In the genomic region with DNA sequence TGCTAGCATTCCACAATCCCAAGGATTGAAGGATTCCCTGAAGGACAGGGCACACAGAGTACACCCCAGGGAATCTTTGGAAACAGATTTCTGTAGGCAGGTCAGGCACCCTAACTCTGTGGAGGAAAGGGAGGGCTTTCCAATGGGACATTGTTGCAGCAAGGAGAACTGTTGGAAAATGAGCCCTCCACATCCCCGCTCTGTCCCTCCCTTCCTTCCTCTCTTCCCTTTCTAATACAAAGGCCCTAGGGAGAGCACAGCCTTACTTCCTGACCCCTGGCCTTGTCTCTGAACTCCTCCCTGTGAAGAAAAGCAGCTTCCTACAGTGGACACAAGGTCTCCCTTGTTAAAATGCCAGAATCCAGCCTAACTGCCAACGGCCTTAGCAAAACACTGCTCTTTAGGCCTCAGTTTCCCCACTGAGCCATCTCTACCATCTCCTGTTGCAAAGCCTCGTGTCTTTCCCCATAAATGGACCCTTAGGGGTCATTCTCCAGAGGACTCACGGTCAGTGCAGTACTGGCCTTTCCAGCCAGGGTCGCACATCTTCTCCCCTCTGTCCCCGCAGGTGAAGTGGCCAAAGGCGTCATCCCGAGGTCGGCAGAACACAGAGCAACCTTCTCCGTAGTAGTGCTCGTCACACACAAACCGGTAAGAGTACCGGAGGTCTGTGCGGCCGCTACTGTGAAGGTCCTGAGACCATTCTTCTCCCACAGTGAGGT, we compare ENCODE assay signal across 8 mouse cellular contexts. TPM values are rescaled to one million over a fixed set of nuclear protein-coding genes. Genes with fewer than 3 reads are reported as not detected.
DNase-seq lines count a peak whose midpoint lies in the region; ATAC-seq lines count a peak whose summit lies in the region.

No protein-coding gene starts in this region.

- peak overlapping the region; percentile 14 for H3K4me2 ChIP-seq in embryonic facial prominence, embryonic 11.5 days (ENCODE audit: low read depth, low read length)
- peak overlapping the region; percentile 89 for H3K4me2 ChIP-seq in forebrain, embryonic 13.5 days
- peak overlapping the region; percentile 93 for H3K4me2 ChIP-seq in hindbrain, embryonic 15.5 days

- H3K27ac ChIP-seq in embryonic facial prominence, embryonic 11.5 days (replicated peaks; ENCODE audit: low read depth, low read length) = no peak overlapping the region
- no peak overlapping the region; the same call in 1 of the 2 replicates for H3K27ac ChIP-seq in forebrain, embryonic 13.5 days
- no peak overlapping the region for H3K27ac ChIP-seq in hindbrain, embryonic 15.5 days (replicated peaks)

- H3K36me3 ChIP-seq in embryonic facial prominence, embryonic 11.5 days (replicated peaks; ENCODE audit: control insufficient read depth, insufficient read depth, low read depth, low read length) = no peaks in the 10 kb centered on the region
- H3K36me3 ChIP-seq in forebrain, embryonic 13.5 days (ENCODE audit: poor library complexity, severe bottlenecking) = peaks cover 42% of the 10 kb centered on the region
- H3K36me3 ChIP-seq in hindbrain, embryonic 15.5 days = peaks cover 24% of the 10 kb centered on the region

- H3K27me3 ChIP-seq in embryonic facial prominence, embryonic 11.5 days (ENCODE audit: control insufficient read depth, insufficient read depth, low read length) = peaks cover 38% of the 10 kb centered on the region
- no peaks in the 10 kb centered on the region for H3K27me3 ChIP-seq in forebrain, embryonic 13.5 days
- H3K27me3 ChIP-seq in hindbrain, embryonic 15.5 days = no peaks in the 10 kb centered on the region

- DNase-seq in embryonic facial prominence, embryonic 11.5 days (ENCODE audit: low spot score) = no peak
- DNase-seq in lung, postnatal 36 days = peak; percentile 45
- no peak for DNase-seq in c-Kit-positive CD71-positive TER-119-positive erythroid progenitor cells, embryonic 14.5 days (ENCODE audit: low spot score)
- DNase-seq in gastrocnemius, postnatal 25 days = no peak
- no peak for DNase-seq in layer of hippocampus, adult 18-20 months (ENCODE audit: low spot score in 2 of 2)
- no peak for DNase-seq in gastrocnemius, postnatal 10 days

- no peak overlapping the region for H3K9ac ChIP-seq in embryonic facial prominence, embryonic 11.5 days (replicated peaks; ENCODE audit: low read length)
- H3K9ac ChIP-seq in forebrain, embryonic 13.5 days = peak overlapping the region; percentile 97
- H3K9ac ChIP-seq in hindbrain, embryonic 15.5 days = peak overlapping the region; percentile 95

- WGBS in embryonic facial prominence, embryonic 11.5 days = 56% methylated on average over 15 of the region's 15 CpGs
- 46% methylated on average over 15 of the region's 15 CpGs for WGBS in forebrain, embryonic 13.5 days
- 58% methylated on average over 15 of the region's 15 CpGs for WGBS in hindbrain, embryonic 15.5 days

- H3K9me3 ChIP-seq in embryonic facial prominence, embryonic 11.5 days (replicated peaks; ENCODE audit: control insufficient read depth, low read length) = no peaks in the 10 kb centered on the region
- H3K9me3 ChIP-seq in forebrain, embryonic 13.5 days (replicated peaks) = no peaks in the 10 kb centered on the region
- no peaks in the 10 kb centered on the region for H3K9me3 ChIP-seq in hindbrain, embryonic 15.5 days

- peak overlapping the region; percentile 18 for H3K4me3 ChIP-seq in embryonic facial prominence, embryonic 11.5 days (ENCODE audit: low read depth, low read length)
- peak overlapping the region; percentile 94 for H3K4me3 ChIP-seq in forebrain, embryonic 13.5 days
- H3K4me3 ChIP-seq in hindbrain, embryonic 15.5 days = peak overlapping the region; percentile 57

- ATAC-seq in embryonic facial prominence, embryonic 11.5 days (replicated peaks; ENCODE audit: insufficient number of reproducible peaks, low FRiP score, low TSS enrichment, low read depth) = no peak
- no peak for ATAC-seq in forebrain, embryonic 13.5 days
- ATAC-seq in hindbrain, embryonic 15.5 days (ENCODE audit: low FRiP score, low read depth) = no peak

- H3K4me1 ChIP-seq in embryonic facial prominence, embryonic 11.5 days (ENCODE audit: control insufficient read depth, insufficient read depth, low read length) = no peaks in the 10 kb centered on the region; the same call in 1 of the 2 replicates
- peaks cover 74% of the 10 kb centered on the region for H3K4me1 ChIP-seq in forebrain, embryonic 13.5 days
- H3K4me1 ChIP-seq in hindbrain, embryonic 15.5 days (replicated peaks) = peaks cover 50% of the 10 kb centered on the region

RNA-seq across cellular contexts. Expression of a gene that starts 3.6 kb away (rescaled TPM):
- 9.0 and 9.6 TPM in 2 replicates for polyA plus RNA-seq in embryonic facial prominence, embryonic 11.5 days (2014; fragmentation: Nextera tagmentation; extraction: Ambion mirVana)
- 57.4 and 65.5 TPM in 2 replicates for polyA plus RNA-seq in forebrain, embryonic 13.5 days (2015; fragmentation: Nextera tagmentation; extraction: Ambion mirVana)
- 18.2 and 21.4 TPM in 2 replicates for polyA plus RNA-seq in hindbrain, embryonic 15.5 days (2015; fragmentation: Nextera tagmentation; extraction: Ambion mirVana)
- total RNA-seq in gastrocnemius, postnatal 25 days (2021) = 1 to 10 TPM; 3.4 to 3.8 TPM
- 10 to 100 TPM; 12.7 to 13.0 TPM for total RNA-seq in layer of hippocampus, adult 18-20 months (2021)
- 10 to 100 TPM; 10.3 to 14.7 TPM for total RNA-seq in gastrocnemius, postnatal 10 days (2021)

RNA-seq across cellular contexts. Expression of a gene that starts 22.9 kb away (rescaled TPM):
- polyA plus RNA-seq in embryonic facial prominence, embryonic 11.5 days (2014; fragmentation: Nextera tagmentation; extraction: Ambion mirVana) = 30.2 and 30.6 TPM in 2 replicates
- polyA plus RNA-seq in forebrain, embryonic 13.5 days (2015; fragmentation: Nextera tagmentation; extraction: Ambion mirVana) = 37.1 and 42.2 TPM in 2 replicates
- polyA plus RNA-seq in hindbrain, embryonic 15.5 days (2015; fragmentation: Nextera tagmentation; extraction: Ambion mirVana) = 45.0 and 45.7 TPM in 2 replicates
- 10 to 100 TPM in 1 of 2 experiments, 1 to 10 TPM in 1; 8.6 to 10.3 TPM for total RNA-seq in gastrocnemius, postnatal 25 days (2021)
- total RNA-seq in layer of hippocampus, adult 18-20 months (2021) = 10 to 100 TPM; 48.6 to 48.9 TPM
- 10 to 100 TPM in 1 of 2 experiments, 1 to 10 TPM in 1; 9.8 to 12.0 TPM for total RNA-seq in gastrocnemius, postnatal 10 days (2021)

Comparison
In these comparisons a context has a peak if more than half of its experiments do, and no peak if none do; other contexts are left out.
1. H3K4me2 ChIP-seq: peak in every context shown above with its lines; median percentile 93 in hindbrain, embryonic 15.5 days; 89 in forebrain, embryonic 13.5 days; 14 in embryonic facial prominence, embryonic 11.5 days.
2. H3K4me3 ChIP-seq: peak in every context shown above with its lines; median percentile 94 in forebrain, embryonic 13.5 days; 57 in hindbrain, embryonic 15.5 days; 18 in embryonic facial prominence, embryonic 11.5 days.